Mouse (Mus musculus) kidney, postnatal 0 days (tissue): ENCODE results near the gene Olfr308. TPM values are rescaled to one million over a fixed set of nuclear protein-coding genes. Genes with fewer than 3 reads are reported as not detected.
"Not testable (repeated sequence)": the region's sequence is repeated elsewhere in the genome, so short reads cannot be mapped to it uniquely, and the experiment has no call there.

Source experiments
- ATAC-seq: fragments of 200-750 bp; cut with Nextera tagmentation; replicated peaks from 2 replicates; pipeline ENCODE4 v1.8.0; 2017; ENCODE audit warnings: low read depth, moderate number of reproducible peaks, moderate TSS enrichment, moderate library complexity; ENCODE audit not compliant: low FRiP score
- DNase-seq: peaks from one replicate; pipeline ENCODE4 v3.0.0-alpha.2; 2016; ENCODE audit warnings: low spot score
- H3K27ac ChIP-seq: fragments of 300-500 bp; sonication (generic); 2 replicates; pipeline ENCODE4 v1.5.1; 2014; ENCODE audit warnings: mild to moderate bottlenecking
- H3K27me3 ChIP-seq: fragments of 300-500 bp; sonication (generic); 2 replicates; pipeline ENCODE4 v1.6.1; 2014; ENCODE audit warnings: low read length, mixed read lengths; ENCODE audit not compliant: insufficient read depth
- H3K36me3 ChIP-seq: fragments of 300-500 bp; sonication (generic); 2 replicates; pipeline ENCODE4 v1.6.1; 2014; ENCODE audit warnings: low read length, mixed read lengths; ENCODE audit not compliant: insufficient read depth
- H3K4me1 ChIP-seq: fragments of 300-500 bp; sonication (generic); replicated peaks from 2 replicates; pipeline ENCODE4 v1.6.1; 2014; ENCODE audit warnings: antibody characterized with exemption, low read length, mixed read lengths; ENCODE audit not compliant: insufficient read depth
- H3K4me2 ChIP-seq: fragments of 300-500 bp; sonication (generic); 2 replicates; pipeline ENCODE4 v1.6.1; 2014; ENCODE audit warnings: mild to moderate bottlenecking, low read length, moderate library complexity, mixed read lengths
- H3K4me3 ChIP-seq: fragments of 300-500 bp; sonication (generic); replicated peaks from 2 replicates; pipeline ENCODE4 v1.5.1; 2014; ENCODE audit warnings: low read depth, low read length
- H3K9ac ChIP-seq: fragments of 300-500 bp; sonication (generic); 2 replicates; pipeline ENCODE4 v1.6.1; 2014; ENCODE audit warnings: low read depth, low read length
- H3K9me3 ChIP-seq: fragments of 300-500 bp; sonication (generic); replicated peaks from 2 replicates; pipeline ENCODE4 v1.6.1; 2016; ENCODE audit warnings: low read length, inconsistent platforms, mixed read lengths
- CTCF ChIP-seq: IDR thresholded peaks from 2 replicates; pipeline ENCODE4 v1.5.1; 2016; ENCODE audit warnings: antibody characterized with exemption, low read depth, mild to moderate bottlenecking, moderate library complexity
- WGBS: fragments of 180-500 bp; shearing (Covaris S2); extraction: QIAGEN DNeasy Blood & Tissue Kit; methylation state at CpG from one replicate; pipeline ENCODE4 v1.1.7; 2014; 5-methylcytosine and 5-hydroxymethylcytosine counted together
- polyA plus RNA-seq: library from polyadenylated mRNA; unstranded; fragments of >200 nt; fragmentation: Nextera tagmentation; extraction: Ambion mirVana; gene quantifications from 2 replicates; pipeline ENCODE4 v1.2.1, GENCODE M21; 2015

The Olfr308 gene
- not detected in 2 replicates for polyA plus RNA-seq

- DNase-seq (no peak), ATAC-seq (no peak)
- Histone ChIP-seq H3K9me3 (no peaks in the 10 kb centered on the region), H3K27me3 (no peaks in the 10 kb centered on the region), H3K27ac (no peak within 1 kb of the TSS), H3K4me3 (no peak within 1 kb of the TSS), H3K4me1 (no peaks in the 10 kb centered on the region), H3K9ac (no peak within 1 kb of the TSS), H3K4me2 (no peak within 1 kb of the TSS), H3K36me3 (no peaks in the 10 kb centered on the region)
- TF ChIP-seq CTCF = no peak
These were observed at the start of gene Olfr308 for GRCm38 (mm10) chr7:86325530-86325929. Olfr308 (minus strand) TSS chr7:86325630.

DNA sequence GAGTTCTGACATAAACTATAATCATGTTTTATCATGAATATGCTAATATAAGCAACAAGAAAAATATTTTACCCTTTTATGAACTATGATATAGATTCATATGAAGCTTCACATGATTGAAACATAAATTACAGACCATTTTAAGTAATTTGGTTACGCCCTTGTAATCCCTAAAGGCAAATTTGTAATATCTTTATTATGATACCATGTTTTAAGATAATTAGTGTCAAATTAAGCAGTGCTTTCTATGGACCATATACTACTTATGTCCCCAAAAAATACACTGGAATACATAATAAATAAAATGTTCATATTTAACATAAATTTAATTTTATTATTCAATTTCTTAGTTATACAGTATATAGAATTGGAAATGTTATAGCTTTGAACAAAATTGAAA is 41.4 kb upstream of the Olfr308 start, which contains the start of gene Olfr305:
Olfr305 (minus strand) TSS at position 101 of the 400 bp plus-strand sequence.
- WGBS = 74% methylated on average over 1 of the region's 1 CpGs
- Histone ChIP-seq H3K27ac (no peak within 1 kb of the TSS), H3K9ac (no peak within 1 kb of the TSS)

GRCm38 (mm10) chr7:86346296-86346695 is 20.9 kb upstream of the Olfr308 start:
- not testable (repeated sequence) for DNase-seq, H3K27me3 ChIP-seq, ATAC-seq, H3K9ac ChIP-seq, H3K4me2 ChIP-seq, H3K27ac ChIP-seq, H3K4me3 ChIP-seq, H3K9me3 ChIP-seq, H3K36me3 ChIP-seq, H3K4me1 ChIP-seq
- 88% methylated on average over 9 of the region's 9 CpGs for WGBS

More for the DNA sequence above, 41.4 kb upstream of the Olfr308 start, which contains the start of gene Olfr305:
- H3K36me3 ChIP-seq = no peaks in the 10 kb centered on the region
- no peak within 1 kb of the TSS for H3K4me3 ChIP-seq
- TF ChIP-seq CTCF = no peak
- H3K27me3 ChIP-seq = no peaks in the 10 kb centered on the region
- H3K4me1 ChIP-seq = no peaks in the 10 kb centered on the region
- ATAC-seq = no peak
- H3K4me2 ChIP-seq = no peak within 1 kb of the TSS
- no peaks in the 10 kb centered on the region for H3K9me3 ChIP-seq
- no peak for DNase-seq

GRCm38 (mm10) chr7:86344253-86344652 is 18.8 kb upstream of the Olfr308 start:
- Histone ChIP-seq H3K27ac (no peak overlapping the region), H3K9me3 (no peaks in the 10 kb centered on the region), H3K4me1 (no peaks in the 10 kb centered on the region), H3K27me3 (no peaks in the 10 kb centered on the region), H3K4me2 (no peak overlapping the region), H3K9ac (no peak overlapping the region), H3K36me3 (no peaks in the 10 kb centered on the region), H3K4me3 (no peak overlapping the region)
- TF ChIP-seq CTCF = no peak
- DNase-seq = no peak
- WGBS = 72% methylated on average over 3 of the region's 3 CpGs
- no peak for ATAC-seq

DNA sequence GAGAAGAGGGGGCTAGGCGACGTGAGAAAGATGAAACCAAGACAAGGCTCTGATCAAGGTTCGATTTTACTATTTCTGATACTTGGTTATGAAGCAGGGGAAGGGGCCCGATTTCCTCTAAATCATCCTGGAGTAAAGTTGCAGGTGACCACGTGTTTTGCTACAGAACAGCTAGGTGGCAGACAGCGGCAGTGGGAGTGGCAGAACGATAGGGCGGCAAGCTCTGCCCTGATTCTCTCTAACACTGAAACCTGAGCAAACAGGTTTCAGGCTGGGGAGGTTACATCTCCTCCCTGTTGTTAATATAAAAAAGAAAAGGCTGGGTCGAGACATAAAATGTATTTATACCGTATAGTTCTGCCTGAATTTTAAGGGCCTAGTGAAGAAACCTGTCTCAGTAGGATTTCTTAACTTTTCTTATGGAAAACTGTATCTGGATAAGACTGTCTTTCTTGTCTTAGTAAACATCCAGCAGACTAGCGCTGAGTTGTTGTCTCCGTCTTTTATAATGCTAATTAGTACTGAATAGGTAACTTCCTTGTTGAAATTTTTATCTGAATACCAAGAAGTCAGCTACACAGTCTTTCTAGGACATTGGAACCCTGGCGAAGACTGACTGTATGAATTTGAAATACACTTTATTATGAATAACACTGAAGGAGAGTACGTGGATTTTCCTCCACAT is 17.6 kb upstream of the Olfr308 start:
- TF ChIP-seq CTCF = no peak
- ATAC-seq = no peak
- no peak overlapping the region for H3K27ac ChIP-seq
- WGBS = 64% methylated on average over 14 of the region's 14 CpGs
- H3K27me3 ChIP-seq = no peaks in the 10 kb centered on the region
- no peaks in the 10 kb centered on the region for H3K36me3 ChIP-seq
- H3K4me3 ChIP-seq = no peak overlapping the region
- no peaks in the 10 kb centered on the region for H3K4me1 ChIP-seq
- H3K9ac ChIP-seq = no peak overlapping the region
- no peak overlapping the region for H3K4me2 ChIP-seq
- no peaks in the 10 kb centered on the region for H3K9me3 ChIP-seq
- DNase-seq = no peak

DNA sequence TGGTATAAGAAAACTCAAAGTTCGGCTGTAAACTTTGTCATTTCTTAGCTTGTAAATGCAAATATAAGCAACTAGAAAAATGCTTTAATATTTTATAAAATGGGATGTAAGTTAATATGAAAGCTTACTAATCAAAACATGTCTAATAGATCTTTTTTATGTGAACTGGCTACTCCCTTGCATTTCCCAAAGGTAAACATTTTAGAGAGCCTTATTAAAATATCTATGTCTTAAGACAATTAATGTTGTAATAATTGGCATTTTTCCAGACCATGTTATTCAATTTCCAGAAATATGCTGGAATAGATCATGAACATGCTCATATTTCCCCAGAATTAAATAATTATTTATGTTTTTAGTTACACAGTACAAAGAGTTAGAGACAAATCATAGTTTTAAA is 12.1 kb upstream of the Olfr308 start, which contains the start of gene Olfr307:
Olfr307 (minus strand) TSS at position 101 of the 400 bp plus-strand sequence.
- DNase-seq (no peak), ATAC-seq (no peak)
- no peak within 1 kb of the TSS for H3K4me2 ChIP-seq
- TF ChIP-seq CTCF = no peak
- no peak within 1 kb of the TSS for H3K27ac ChIP-seq
- no peaks in the 10 kb centered on the region for H3K27me3 ChIP-seq
- 72% methylated on average over 1 of the region's 1 CpGs for WGBS
- H3K9me3 ChIP-seq = no peaks in the 10 kb centered on the region
- H3K4me1 ChIP-seq = no peaks in the 10 kb centered on the region
- H3K4me3 ChIP-seq = no peak within 1 kb of the TSS
- no peak within 1 kb of the TSS for H3K9ac ChIP-seq
- no peaks in the 10 kb centered on the region for H3K36me3 ChIP-seq

DNA sequence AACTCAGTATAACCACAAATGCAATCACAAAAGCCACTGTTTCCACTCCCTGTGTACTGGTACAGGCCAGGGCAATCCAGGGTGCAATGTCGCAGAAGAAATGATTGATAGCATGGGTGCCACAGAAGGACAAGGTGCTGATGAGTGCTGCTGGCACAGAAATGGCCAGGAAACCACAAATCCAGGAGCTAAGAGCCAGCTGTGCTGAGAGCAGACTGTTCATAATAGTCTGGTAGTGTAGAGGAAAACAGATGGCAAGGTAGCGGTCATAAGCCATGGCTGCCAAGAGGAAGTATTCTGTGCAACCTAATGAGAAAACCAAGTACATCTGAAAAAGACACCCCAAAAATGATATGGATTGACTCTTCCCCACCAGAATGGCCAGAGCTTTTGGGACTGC is 4.1 kb downstream of the Olfr308 start:
- no peak for TF ChIP-seq CTCF
- DNase-seq (no peak), ATAC-seq (no peak)
- Histone ChIP-seq H3K27me3 (no peaks in the 10 kb centered on the region), H3K4me2 (no peak overlapping the region), H3K36me3 (no peaks in the 10 kb centered on the region), H3K9me3 (no peaks in the 10 kb centered on the region), H3K4me1 (no peaks in the 10 kb centered on the region), H3K4me3 (no peak overlapping the region), H3K9ac (no peak overlapping the region), H3K27ac (no peak overlapping the region)
- 89% methylated on average over 2 of the region's 2 CpGs for WGBS
